Mouse (Mus musculus) mouse trophoblast stem cell (cell line): ENCODE results near the gene Speer4d.
"Not testable (repeated sequence)": the region's sequence is repeated elsewhere in the genome, so short reads cannot be mapped to it uniquely, and the experiment has no call there.

Source experiments
- in situ Hi-C, 2 experiments: fragments of 300-500 bp; cut with MseI, MboI; formaldehyde crosslinking; loops; 2 replicates in 1 of 2; 3 replicates in 1 of 2; pipeline ENCODE4 v1.15.1; 2025

Gene Speer4d

DNA sequence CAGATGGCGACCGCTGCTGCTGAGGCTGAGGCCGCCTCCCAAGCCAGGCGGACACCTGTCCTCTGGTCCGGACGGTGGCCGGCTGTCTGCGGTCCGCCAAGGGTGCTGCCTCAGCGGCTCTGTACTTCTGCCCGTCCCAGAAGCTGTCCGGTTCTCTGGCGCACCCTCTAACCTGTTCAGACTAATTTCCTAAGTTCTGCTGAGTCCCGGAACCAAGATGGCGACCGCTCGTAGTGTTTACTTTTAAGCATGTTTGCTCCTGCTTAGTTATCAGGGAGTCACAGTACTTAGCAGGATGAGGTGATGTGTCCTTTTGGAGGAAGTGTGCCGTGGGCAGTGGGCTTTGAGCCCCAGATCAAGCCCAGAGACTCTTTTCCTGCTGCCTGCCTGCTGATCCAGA, 51.9 kb downstream of the Speer4d start:
- in situ Hi-C loops, result not testable (repeated sequence)
